In the genomic region with DNA sequence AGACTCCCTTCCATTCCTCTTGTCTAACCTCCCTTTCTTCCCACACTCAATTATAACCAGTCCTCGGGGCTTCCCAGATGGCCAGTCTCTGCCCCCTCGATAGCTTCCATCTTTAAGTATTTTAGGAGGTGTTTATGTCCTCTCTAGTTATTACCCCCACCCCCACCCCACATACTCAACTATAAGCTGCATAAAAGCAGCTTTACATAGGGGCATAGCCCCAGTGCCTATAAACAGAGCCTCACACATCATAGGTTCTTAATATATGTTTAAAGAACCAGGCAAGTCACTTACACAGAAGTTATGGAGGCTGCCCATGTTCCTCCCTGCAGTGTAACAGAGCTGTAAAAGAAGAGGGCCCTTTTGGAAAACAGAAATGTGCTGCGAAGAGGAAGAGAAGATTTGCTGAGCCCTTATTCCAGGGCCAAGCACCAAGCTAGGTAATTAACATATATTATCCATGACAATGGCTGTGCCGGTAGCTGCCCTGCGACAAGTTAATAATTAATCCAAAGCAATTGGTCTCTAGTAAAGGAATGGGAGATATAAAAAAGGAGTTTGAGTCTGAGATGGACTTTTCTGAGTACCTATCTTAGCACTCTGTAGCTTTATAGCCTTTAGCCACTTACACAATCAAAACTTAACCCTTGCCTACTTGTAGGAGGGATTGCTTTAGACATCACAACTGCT, we compare ENCODE assay signal across 19 mouse cellular contexts.
DNase-seq lines count a peak whose midpoint lies in the region; ATAC-seq and TF ChIP-seq lines count a peak whose summit lies in the region.
"Had no signal": no experiment of that assay in that cellular context is flagged by ENCODE, and none has a peak within 500 bp of the region (broad histone marks: within the 10 kb centered on the region; RNA-seq: fewer than 3 reads in every experiment).

No protein-coding gene starts in this region.

- H3K4me1 ChIP-seq in kidney, embryonic 14.5 days (ENCODE audit: control insufficient read depth, insufficient read depth, low read length): no peaks in the 10 kb centered on the region; the same call in 1 of the 2 replicates
- no peaks in the 10 kb centered on the region for H3K4me1 ChIP-seq in stomach, embryonic 15.5 days
- no peaks in the 10 kb centered on the region for H3K4me1 ChIP-seq in stomach, postnatal 0 days (replicated peaks; ENCODE audit: control insufficient read depth, insufficient read depth)
- no peaks in the 10 kb centered on the region for H3K4me1 ChIP-seq in intestine, postnatal 0 days (replicated peaks; ENCODE audit: control insufficient read depth, insufficient read depth, low read length)

- WGBS in kidney, embryonic 14.5 days: 21% methylated on average over 5 of the region's 5 CpGs
- 50% methylated on average over 5 of the region's 5 CpGs for WGBS in stomach, embryonic 15.5 days
- WGBS in stomach, postnatal 0 days: 46% methylated on average over 5 of the region's 5 CpGs
- 43% methylated on average over 5 of the region's 5 CpGs for WGBS in intestine, postnatal 0 days

- no peak overlapping the region for H3K9ac ChIP-seq in kidney, embryonic 14.5 days (ENCODE audit: low read depth, low read length)
- H3K9ac ChIP-seq in stomach, embryonic 15.5 days: no peak overlapping the region
- no peak overlapping the region for H3K9ac ChIP-seq in stomach, postnatal 0 days (ENCODE audit: low read length)
- H3K9ac ChIP-seq in intestine, postnatal 0 days (ENCODE audit: low read depth, low read length): no peak overlapping the region
- H3K9ac ChIP-seq: forebrain, embryonic 12.5 days had no signal

- peak; percentile 68; the same call in 1 of the 2 replicates for ATAC-seq in kidney, embryonic 14.5 days (ENCODE audit: low FRiP score, low TSS enrichment)
- peak; percentile 58; the same call in 1 of the 2 replicates for ATAC-seq in stomach, embryonic 15.5 days (ENCODE audit: insufficient read depth, low FRiP score, low read depth)
- ATAC-seq in stomach, postnatal 0 days (ENCODE audit: low FRiP score, low TSS enrichment): no peak
- ATAC-seq in intestine, postnatal 0 days: peak; percentile 73
- no peak for ATAC-seq in megakaryocyte-erythroid progenitor cell, adult 5-6 weeks (replicated peaks; ENCODE audit: low FRiP score, low TSS enrichment, poor library complexity, severe bottlenecking)
- ATAC-seq: hindbrain, postnatal 0 days had no signal

- H3K4me2 ChIP-seq in kidney, embryonic 14.5 days (replicated peaks; ENCODE audit: low read depth, low read length): no peak overlapping the region
- no peak overlapping the region for H3K4me2 ChIP-seq in stomach, embryonic 15.5 days
- no peak overlapping the region for H3K4me2 ChIP-seq in stomach, postnatal 0 days (replicated peaks; ENCODE audit: low read depth)
- no peak overlapping the region for H3K4me2 ChIP-seq in intestine, postnatal 0 days (replicated peaks; ENCODE audit: low read depth)
- H3K4me2 ChIP-seq: forebrain, embryonic 12.5 days had no signal

- no peaks in the 10 kb centered on the region for H3K36me3 ChIP-seq in kidney, embryonic 14.5 days (ENCODE audit: control insufficient read depth, insufficient read depth, low read length)
- H3K36me3 ChIP-seq in stomach, embryonic 15.5 days: no peaks in the 10 kb centered on the region
- no peaks in the 10 kb centered on the region for H3K36me3 ChIP-seq in stomach, postnatal 0 days (ENCODE audit: control insufficient read depth, insufficient read depth, low read length)
- no peaks in the 10 kb centered on the region for H3K36me3 ChIP-seq in intestine, postnatal 0 days (ENCODE audit: control insufficient read depth, insufficient read depth)
- H3K36me3 ChIP-seq: forebrain, embryonic 12.5 days; hindbrain, embryonic 10.5 days had no signal

- no peak overlapping the region; the same call in 1 of the 2 replicates for H3K27ac ChIP-seq in kidney, embryonic 14.5 days (ENCODE audit: low read depth, low read length)
- H3K27ac ChIP-seq in stomach, embryonic 15.5 days: no peak overlapping the region
- no peak overlapping the region for H3K27ac ChIP-seq in stomach, postnatal 0 days (replicated peaks)
- no peak overlapping the region for H3K27ac ChIP-seq in intestine, postnatal 0 days (ENCODE audit: low read depth, low read length)
- H3K27ac ChIP-seq: forebrain, embryonic 12.5 days; hindbrain, embryonic 10.5 days; hindbrain, postnatal 0 days had no signal

- H3K27me3 ChIP-seq in kidney, embryonic 14.5 days (ENCODE audit: control insufficient read depth, insufficient read depth, low read length): no peaks in the 10 kb centered on the region
- H3K27me3 ChIP-seq in stomach, embryonic 15.5 days (replicated peaks): no peaks in the 10 kb centered on the region
- H3K27me3 ChIP-seq in stomach, postnatal 0 days (ENCODE audit: control insufficient read depth, insufficient read depth, low read length): no peaks in the 10 kb centered on the region
- no peaks in the 10 kb centered on the region for H3K27me3 ChIP-seq in intestine, postnatal 0 days (replicated peaks; ENCODE audit: control insufficient read depth, insufficient read depth, low read length)
- H3K27me3 ChIP-seq: forebrain, embryonic 12.5 days had no signal

- no peak for DNase-seq in kidney, adult 8-10 months
- DNase-seq in stomach, postnatal 0 days (ENCODE audit: low spot score): no peak
- DNase-seq in frontal cortex, adult 2 months (ENCODE audit: extremely low spot score in 1 of 2, low spot score in 1 of 2): no peak
- DNase-seq in gastrocnemius, postnatal 4 days (ENCODE audit: low spot score in 2 of 2): no peak
- DNase-seq: cerebellum, adult 2 months; gastrocnemius, postnatal 14 days; kidney, postnatal 10 days; liver; lung, postnatal 14 days; retina, postnatal 1 day; right cerebral cortex, postnatal 4 days; thymus, postnatal 25 days had no signal

- H3K4me3 ChIP-seq in kidney, embryonic 14.5 days (ENCODE audit: low read length): no peak overlapping the region
- no peak overlapping the region for H3K4me3 ChIP-seq in stomach, embryonic 15.5 days (replicated peaks)
- no peak overlapping the region for H3K4me3 ChIP-seq in stomach, postnatal 0 days (ENCODE audit: low read depth, low read length)
- H3K4me3 ChIP-seq in intestine, postnatal 0 days (ENCODE audit: low read depth, low read length): no peak overlapping the region
- H3K4me3 ChIP-seq: forebrain, embryonic 12.5 days; hindbrain, embryonic 10.5 days had no signal

- no peaks in the 10 kb centered on the region for H3K9me3 ChIP-seq in kidney, embryonic 14.5 days (ENCODE audit: control insufficient read depth, low read length)
- H3K9me3 ChIP-seq in stomach, embryonic 15.5 days: no peaks in the 10 kb centered on the region
- H3K9me3 ChIP-seq in stomach, postnatal 0 days (ENCODE audit: control insufficient read depth, low read length): no peaks in the 10 kb centered on the region
- no peaks in the 10 kb centered on the region for H3K9me3 ChIP-seq in intestine, postnatal 0 days (ENCODE audit: control insufficient read depth)
- H3K9me3 ChIP-seq: forebrain, embryonic 12.5 days; hindbrain, embryonic 10.5 days had no signal

- no peak for TF ChIP-seq EP300 in stomach, postnatal 0 days (optimal IDR thresholded peaks at IDR 0.05)

- no peak for TF ChIP-seq CTCF in stomach, postnatal 0 days (IDR thresholded peaks at IDR 0.05; ENCODE audit: low read depth)
- TF ChIP-seq CTCF in intestine, postnatal 0 days (IDR thresholded peaks at IDR 0.05; ENCODE audit: low read depth): no peak

Comparison
In these comparisons a context has a peak if more than half of its experiments do, and no peak if none do; other contexts are left out.
1. ATAC-seq: peak in kidney, embryonic 14.5 days (single experiment), stomach, embryonic 15.5 days (single experiment) and intestine, postnatal 0 days (single experiment); none in stomach, postnatal 0 days (single experiment) and megakaryocyte-erythroid progenitor cell, adult 5-6 weeks (single experiment).